Mouse (Mus musculus) hindbrain, embryonic 14.5 days (tissue): Measurements from ENCODE around the gene Olfr896-ps1. TPM values are rescaled to one million over a fixed set of nuclear protein-coding genes. Genes with fewer than 3 reads are reported as not detected.

ENCODE experiments used
- ATAC-seq: fragments of 200-750 bp; cut with Nextera tagmentation; 2 replicates; pipeline ENCODE4 v1.8.0; 2017; ENCODE audit warnings: moderate number of reproducible peaks, mild to moderate bottlenecking, moderate TSS enrichment, moderate library complexity; ENCODE audit not compliant: low FRiP score
- DNase-seq: peaks from one replicate; pipeline ENCODE4 v3.0.0-alpha.2; 2015; ENCODE audit warnings: low spot score
- H3K27ac ChIP-seq: fragments of 300-500 bp; sonication (generic); 2 replicates; pipeline ENCODE4 v1.5.1; 2014; ENCODE audit warnings: mild to moderate bottlenecking, moderate library complexity
- H3K27me3 ChIP-seq: fragments of 300-500 bp; sonication (generic); 2 replicates; pipeline ENCODE4 v1.6.1; 2014; ENCODE audit warnings: mild to moderate bottlenecking, low read length, mixed read lengths; ENCODE audit not compliant: control insufficient read depth, insufficient read depth
- H3K36me3 ChIP-seq: fragments of 300-500 bp; sonication (generic); replicated peaks from 2 replicates; pipeline ENCODE4 v1.6.1; 2014; ENCODE audit not compliant: control insufficient read depth, insufficient read depth
- H3K4me1 ChIP-seq: fragments of 300-500 bp; sonication (generic); replicated peaks from 2 replicates; pipeline ENCODE4 v1.6.1; 2014; ENCODE audit warnings: antibody characterized with exemption, low read length, mixed read lengths; ENCODE audit not compliant: control insufficient read depth, insufficient read depth
- H3K4me2 ChIP-seq: fragments of 300-500 bp; sonication (generic); replicated peaks from 2 replicates; pipeline ENCODE4 v1.6.1; 2014; ENCODE audit warnings: mild to moderate bottlenecking, moderate library complexity
- H3K4me3 ChIP-seq: fragments of 300-500 bp; sonication (generic); replicated peaks from 2 replicates; pipeline ENCODE4 v1.5.1; 2014; ENCODE audit warnings: mild to moderate bottlenecking, low read length
- H3K9ac ChIP-seq: fragments of 300-500 bp; sonication (generic); 2 replicates; pipeline ENCODE4 v1.6.1; 2014
- H3K9me3 ChIP-seq: fragments of 300-500 bp; sonication (generic); 2 replicates; pipeline ENCODE4 v1.6.1; 2016; ENCODE audit warnings: low read length; ENCODE audit not compliant: control insufficient read depth
- WGBS: fragments of 180-500 bp; shearing (Covaris S2); extraction: QIAGEN DNeasy Blood & Tissue Kit; methylation state at CpG from one replicate; pipeline ENCODE4 v1.1.7; 2014; 5-methylcytosine and 5-hydroxymethylcytosine counted together
- polyA plus RNA-seq: library from polyadenylated mRNA; unstranded; fragments of >200 nt; fragmentation: Nextera tagmentation; extraction: Ambion mirVana; gene quantifications from 2 replicates; pipeline ENCODE4 v1.2.1, GENCODE M21; 2014

The Olfr896-ps1 gene
- not detected in 2 replicates for polyA plus RNA-seq

DNA sequence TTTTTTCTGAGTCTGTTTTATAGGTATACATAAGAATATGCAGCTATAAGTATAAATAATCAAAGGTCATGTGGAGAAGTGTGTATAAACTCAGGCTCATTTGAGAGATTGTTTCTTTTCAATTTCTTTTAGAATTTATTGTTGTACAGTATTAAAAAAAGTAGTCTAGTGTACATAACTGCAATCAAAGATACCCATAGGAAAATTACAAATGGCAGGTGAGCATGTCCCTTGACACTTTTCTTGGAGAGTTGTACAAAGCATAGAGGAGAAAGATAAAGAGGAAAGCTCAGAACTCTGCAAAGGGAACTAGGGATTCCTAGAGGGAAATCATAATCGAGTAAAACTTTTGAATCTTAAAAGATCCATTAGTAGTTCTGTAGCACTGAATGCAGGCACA, at the start of gene Olfr896-ps1:
Gene Olfr896-ps1 (plus strand): TSS at position 301 of the 400 bp plus-strand sequence.
- 92% methylated on average over 1 of the region's 1 CpGs for whole genome bisulfite sequencing
- no peak within 1 kb of the TSS for H3K4me2 ChIP-seq
- H3K4me1 ChIP-seq = no peaks in the 10 kb centered on the region
- no peaks in the 10 kb centered on the region for H3K27me3 ChIP-seq
- no peak for ATAC-seq
- H3K9ac ChIP-seq = no peak within 1 kb of the TSS
- no peak within 1 kb of the TSS for H3K27ac ChIP-seq
- H3K9me3 ChIP-seq = no peaks in the 10 kb centered on the region
- no peak for DNase-seq
- no peaks in the 10 kb centered on the region for H3K36me3 ChIP-seq
- H3K4me3 ChIP-seq = no peak within 1 kb of the TSS

- no peak within 1 kb of the TSS for H3K4me2 ChIP-seq
- H3K36me3 ChIP-seq = no peaks in the 10 kb centered on the region
- H3K4me3 ChIP-seq = no peak within 1 kb of the TSS
- H3K27ac ChIP-seq = no peak within 1 kb of the TSS
- DNase-seq = no peak
- no peak within 1 kb of the TSS for H3K9ac ChIP-seq
- H3K4me1 ChIP-seq = no peaks in the 10 kb centered on the region
- no peaks in the 10 kb centered on the region for H3K9me3 ChIP-seq
- no peak for ATAC-seq
- no peaks in the 10 kb centered on the region for H3K27me3 ChIP-seq
These were observed 38.4 kb upstream of the Olfr896-ps1 start, which contains the start of gene Olfr143 for GRCm38 (mm10) chr9:38252474-38252873. Olfr143 (plus strand) TSS chr9:38252774.

DNA sequence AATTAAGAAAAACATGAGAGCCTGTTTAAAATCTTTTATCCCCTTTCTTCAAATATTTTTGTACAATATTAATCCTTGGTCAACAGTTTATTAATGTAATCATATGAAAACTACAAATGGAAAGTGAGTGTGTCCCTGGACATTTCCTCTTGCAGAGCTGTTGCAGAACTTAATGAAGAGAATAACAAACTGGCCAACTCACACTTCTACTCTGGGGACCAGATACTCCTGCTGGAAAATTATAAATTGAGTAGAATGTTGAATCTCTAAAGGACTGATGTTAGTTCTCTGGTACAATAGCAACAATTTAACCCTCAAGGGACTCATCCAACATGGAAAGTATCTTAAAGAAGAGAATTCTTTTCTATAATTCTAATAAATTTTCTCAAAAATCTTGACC, 23.4 kb upstream of the Olfr896-ps1 start, which contains the start of gene Olfr895:
Gene Olfr895 (plus strand): TSS at position 301 of the 400 bp plus-strand sequence.
- Histone ChIP-seq H3K27ac (no peak within 1 kb of the TSS), H3K27me3 (no peaks in the 10 kb centered on the region), H3K9ac (no peak within 1 kb of the TSS), H3K9me3 (no peaks in the 10 kb centered on the region), H3K4me1 (no peaks in the 10 kb centered on the region), H3K4me2 (no peak within 1 kb of the TSS), H3K36me3 (no peaks in the 10 kb centered on the region), H3K4me3 (no peak within 1 kb of the TSS)
- DNase-seq (no peak), ATAC-seq (no peak)

GRCm38 (mm10) chr9:38328760-38329159, 37.9 kb downstream of the Olfr896-ps1 start, which contains the start of gene Olfr25:
Olfr25 (plus strand) TSS chr9:38329060.
- DNase-seq = no peak
- 92% methylated on average over 3 of the region's 3 CpGs for WGBS
- H3K4me3 ChIP-seq = no peak within 1 kb of the TSS
- no peak within 1 kb of the TSS for H3K9ac ChIP-seq
- H3K4me1 ChIP-seq = no peaks in the 10 kb centered on the region
- no peaks in the 10 kb centered on the region for H3K27me3 ChIP-seq
- H3K9me3 ChIP-seq = no peaks in the 10 kb centered on the region
- no peak within 1 kb of the TSS for H3K27ac ChIP-seq
- no peaks in the 10 kb centered on the region for H3K36me3 ChIP-seq
- no peak within 1 kb of the TSS for H3K4me2 ChIP-seq
- no peak for ATAC-seq

Other genes with a start within 250 kb of the Olfr896-ps1 start
- gene Olfr884, start 244.6 kb upstream of the Olfr896-ps1 start, polyA plus RNA-seq = not detected in 2 replicates
- gene Olfr885, start 229.8 kb upstream of the Olfr896-ps1 start, polyA plus RNA-seq = not detected in 2 replicates
- gene Olfr887, start 207.0 kb upstream of the Olfr896-ps1 start, polyA plus RNA-seq = not detected in 2 replicates
- not detected in 2 replicates for gene Olfr888, start 183.0 kb upstream of the Olfr896-ps1 start, polyA plus RNA-seq
- 0.07 and 0.08 TPM in 2 replicates for gene Olfr889, start 175.9 kb upstream of the Olfr896-ps1 start, polyA plus RNA-seq
- not detected in 2 replicates for gene Olfr890, start 148.6 kb upstream of the Olfr896-ps1 start, polyA plus RNA-seq
- not detected in 2 replicates for gene Olfr891, start 110.3 kb upstream of the Olfr896-ps1 start, polyA plus RNA-seq
- gene Olfr893, start 82.7 kb upstream of the Olfr896-ps1 start, polyA plus RNA-seq = not detected in 2 replicates
- gene Olfr894, start 73.1 kb upstream of the Olfr896-ps1 start, polyA plus RNA-seq = not detected in 2 replicates
- not detected in 2 replicates for gene Olfr143, start 38.3 kb upstream of the Olfr896-ps1 start, polyA plus RNA-seq
- gene Olfr895, start 23.3 kb upstream of the Olfr896-ps1 start, polyA plus RNA-seq = not detected in 2 replicates
- gene Olfr25, start 38.0 kb downstream of the Olfr896-ps1 start, polyA plus RNA-seq = not detected in 2 replicates
- gene Olfr898, start 57.3 kb downstream of the Olfr896-ps1 start, polyA plus RNA-seq = not detected in 2 replicates
- not detected in 2 replicates for gene Olfr250, start 75.8 kb downstream of the Olfr896-ps1 start, polyA plus RNA-seq
- not detected in 2 replicates for gene Olfr251, start 86.0 kb downstream of the Olfr896-ps1 start, polyA plus RNA-seq
- not detected in 2 replicates for gene Olfr147, start 110.6 kb downstream of the Olfr896-ps1 start, polyA plus RNA-seq
- gene Olfr901, start 138.3 kb downstream of the Olfr896-ps1 start, polyA plus RNA-seq = not detected in 2 replicates
- not detected in 2 replicates for gene Olfr902, start 156.5 kb downstream of the Olfr896-ps1 start, polyA plus RNA-seq
- gene Olfr904, start 172.0 kb downstream of the Olfr896-ps1 start, polyA plus RNA-seq = not detected in 2 replicates
- gene Olfr905, start 180.0 kb downstream of the Olfr896-ps1 start, polyA plus RNA-seq = not detected in 2 replicates
- not detected in 2 replicates for gene Olfr906, start 196.0 kb downstream of the Olfr896-ps1 start, polyA plus RNA-seq
- gene Olfr907, start 204.7 kb downstream of the Olfr896-ps1 start, polyA plus RNA-seq = not detected in 2 replicates
- gene Olfr911-ps1, start 230.5 kb downstream of the Olfr896-ps1 start, polyA plus RNA-seq = not detected in 2 replicates
- gene Olfr910, start 246.7 kb downstream of the Olfr896-ps1 start, polyA plus RNA-seq = not detected in 2 replicates